21 mouse cellular contexts compared by ENCODE assay signal in the genomic region with DNA sequence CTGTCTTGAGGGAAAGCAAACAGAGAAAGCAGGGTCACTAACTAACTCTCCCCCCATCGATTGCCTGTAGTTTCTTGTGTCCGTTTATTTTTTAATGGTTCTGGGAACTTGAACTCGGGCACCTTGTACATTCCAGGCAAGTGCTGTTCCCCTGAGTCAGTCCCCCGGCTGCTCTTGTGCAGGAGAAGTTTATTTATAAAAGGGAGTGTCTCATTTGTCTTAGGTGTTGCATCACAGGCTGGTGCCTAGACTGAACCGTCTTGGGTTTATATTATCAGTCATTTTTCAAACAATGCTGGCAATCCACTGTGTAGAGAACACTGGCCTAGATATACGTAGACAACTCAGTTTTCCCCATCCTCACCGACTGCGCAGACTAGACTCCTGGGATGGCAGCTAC.
A peak's percentile ranks its signal among the peaks of the same experiment; 100 is the strongest.
DNase-seq lines count a peak whose midpoint lies in the region; TF ChIP-seq lines count a peak whose summit lies in the region.
"Had no signal": no experiment of that assay in that cellular context is flagged by ENCODE, and none has a peak within 500 bp of the region (broad histone marks: within the 10 kb centered on the region; RNA-seq: fewer than 3 reads in every experiment).

No protein-coding gene starts in this region.

- peak; percentile 43 to 65 for DNase-seq in lung, adult 18-20 months
- no peak for DNase-seq in lung, postnatal 10 days
- peak; percentile 93 for DNase-seq in 3T3-L1 (ENCODE audit: low read depth, low spot score)
- DNase-seq in fibroblast of lung, adult 2 months (ENCODE audit: low read depth): peak; percentile 82
- DNase-seq in adrenal gland, postnatal 36 days: no peak
- no peak for DNase-seq in MN1 (ENCODE audit: low spot score)
- DNase-seq in kidney, postnatal 25 days: no peak
- DNase-seq: cerebellum, adult 18-20 months; cerebellum, postnatal 14 days; gastrocnemius, postnatal 36 days; heart, postnatal 4 days; kidney, adult 11 months; kidney, postnatal 4 days had no signal

- no peak for TF ChIP-seq POLR2A in myocyte (IDR thresholded peaks at IDR 0.05; ENCODE audit: insufficient read length, low read depth)

- H3K4me3 ChIP-seq in myocyte: no peak overlapping the region
- H3K4me3 ChIP-seq: forebrain, embryonic 12.5 days; hindbrain, embryonic 15.5 days; kidney, embryonic 15.5 days; limb, embryonic 12.5 days; midbrain, embryonic 10.5 days had no signal

- H3K36me3 ChIP-seq in myocyte (ENCODE audit: control insufficient read depth, insufficient read depth): peaks cover 14% of the 10 kb centered on the region
- H3K36me3 ChIP-seq: G1E had no signal

- no peaks in the 10 kb centered on the region for H3K27me3 ChIP-seq in myocyte (ENCODE audit: control insufficient read depth, insufficient read depth, insufficient read length)
- H3K27me3 ChIP-seq: CH12.LX; forebrain, embryonic 12.5 days; hindbrain, embryonic 15.5 days; kidney, embryonic 15.5 days; limb, embryonic 12.5 days had no signal

- no peaks in the 10 kb centered on the region for H3K79me2 ChIP-seq in myocyte (ENCODE audit: control insufficient read depth, insufficient read depth)

- H3K4me2 ChIP-seq in myocyte (ENCODE audit: low read depth): peak overlapping the region; percentile 60
- H3K4me2 ChIP-seq: forebrain, embryonic 12.5 days; hindbrain, embryonic 15.5 days; kidney, embryonic 15.5 days; limb, embryonic 12.5 days had no signal

- H3ac ChIP-seq in myocyte (ENCODE audit: control insufficient read depth, insufficient read length): no peak overlapping the region

TF ChIP-seq in myocyte, 11 proteins besides CTCF, POLR2A, EP300 and RAD21:
- TF ChIP-seq CEBPB (IDR thresholded peaks at IDR 0.05; ENCODE audit: insufficient read depth, poor library complexity, severe bottlenecking) (peak; percentile 90), MYOG (IDR thresholded peaks at IDR 0.05; ENCODE audit: control insufficient read depth in 1 of 3, insufficient read depth in 1 of 3, insufficient read length in 2 of 3, low read depth in 2 of 3) (no peak), REST (IDR thresholded peaks at IDR 0.05; ENCODE audit: insufficient read depth, insufficient read length) (no peak), USF1 (IDR thresholded peaks at IDR 0.05; ENCODE audit: low read depth) (no peak)
TF ChIP-seq in myocyte: peak in this region for 1.

Comparison
In these comparisons a context has a peak if more than half of its experiments do, and no peak if none do; other contexts are left out.
1. DNase-seq: peak in lung, adult 18-20 months (2 of 2), 3T3-L1 (single experiment) and fibroblast of lung, adult 2 months (single experiment); none in lung, postnatal 10 days (single experiment), adrenal gland, postnatal 36 days (0 of 2), MN1 (single experiment) and kidney, postnatal 25 days (0 of 2).